ENCODE assay signal across 15 mouse cellular contexts in the genomic region with DNA sequence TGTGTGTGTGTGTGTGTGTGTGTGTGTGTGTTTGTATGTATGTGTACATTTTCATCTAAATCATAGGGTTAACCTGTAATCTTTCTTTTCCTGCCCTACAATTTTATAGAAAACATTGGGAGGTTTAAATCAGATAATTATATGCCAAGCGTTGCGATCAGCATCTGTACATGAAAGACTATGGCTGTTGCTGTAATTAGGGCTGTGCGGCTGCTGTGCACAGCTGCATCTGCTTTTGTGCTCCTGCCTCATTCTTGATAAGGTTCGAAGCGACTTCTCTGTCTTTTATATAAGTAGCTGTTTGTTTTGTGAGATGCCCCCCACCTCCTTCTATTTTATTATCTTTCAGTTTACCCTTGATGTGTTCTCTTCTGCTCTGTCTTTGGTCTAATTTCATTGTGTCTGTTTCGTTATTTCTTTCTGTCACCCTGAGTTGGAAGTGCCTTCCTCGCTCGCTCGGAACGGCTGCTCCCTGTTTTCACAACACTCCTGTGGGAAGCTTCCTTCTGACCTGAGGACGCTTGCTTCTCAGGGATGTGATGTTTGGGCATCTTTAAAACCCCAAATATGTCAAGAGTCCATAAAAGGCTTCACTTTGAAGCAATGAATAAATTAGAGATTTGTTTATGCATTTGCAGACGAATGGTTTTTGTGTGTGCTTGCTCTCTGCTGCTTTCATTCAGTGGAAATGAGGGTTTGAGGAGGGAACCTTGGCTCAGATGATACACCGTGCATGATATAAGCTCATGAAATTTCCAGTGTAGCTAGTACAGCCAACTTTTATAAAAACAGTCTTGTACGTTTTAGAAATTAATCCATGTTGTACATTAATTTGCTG. TPM values are rescaled to one million over a fixed set of nuclear protein-coding genes. Genes with fewer than 3 reads are reported as not detected.
DNase-seq lines count a peak whose midpoint lies in the region; ATAC-seq lines count a peak whose summit lies in the region.
"Had no signal": no experiment of that assay in that cellular context is flagged by ENCODE, and none has a peak within 500 bp of the region (broad histone marks: within the 10 kb centered on the region; RNA-seq: fewer than 3 reads in every experiment).

No protein-coding gene starts in this region.

- no peak overlapping the region for H3K9ac ChIP-seq in forebrain, embryonic 12.5 days
- H3K9ac ChIP-seq in midbrain, embryonic 11.5 days (ENCODE audit: low read length) = no peak overlapping the region
- H3K9ac ChIP-seq in midbrain, embryonic 12.5 days (replicated peaks) = no peak overlapping the region; the same call in 1 of the 2 replicates
- H3K9ac ChIP-seq: heart, embryonic 15.5 days; liver, postnatal 0 days had no signal

- no peak overlapping the region for H3K4me3 ChIP-seq in forebrain, embryonic 12.5 days (replicated peaks)
- H3K4me3 ChIP-seq in forebrain, embryonic 10.5 days = no peak overlapping the region
- no peak overlapping the region for H3K4me3 ChIP-seq in midbrain, embryonic 11.5 days (ENCODE audit: low read depth, low read length)
- H3K4me3 ChIP-seq in midbrain, embryonic 10.5 days = no peak overlapping the region
- H3K4me3 ChIP-seq in midbrain, embryonic 12.5 days = no peak overlapping the region
- H3K4me3 ChIP-seq: heart, embryonic 15.5 days had no signal

- no peak overlapping the region for H3K27ac ChIP-seq in forebrain, embryonic 12.5 days
- H3K27ac ChIP-seq in forebrain, embryonic 10.5 days = no peak overlapping the region
- no peak overlapping the region for H3K27ac ChIP-seq in midbrain, embryonic 11.5 days (ENCODE audit: low read depth, low read length)
- H3K27ac ChIP-seq in midbrain, embryonic 10.5 days (replicated peaks) = no peak overlapping the region
- H3K27ac ChIP-seq in midbrain, embryonic 12.5 days (replicated peaks) = no peak overlapping the region
- H3K27ac ChIP-seq: heart, embryonic 15.5 days had no signal

- no peaks in the 10 kb centered on the region for H3K9me3 ChIP-seq in forebrain, embryonic 12.5 days
- H3K9me3 ChIP-seq in forebrain, embryonic 10.5 days = no peaks in the 10 kb centered on the region
- no peaks in the 10 kb centered on the region for H3K9me3 ChIP-seq in midbrain, embryonic 11.5 days (ENCODE audit: control insufficient read depth, low read length)
- no peaks in the 10 kb centered on the region for H3K9me3 ChIP-seq in midbrain, embryonic 10.5 days (replicated peaks)
- H3K9me3 ChIP-seq in midbrain, embryonic 12.5 days = no peaks in the 10 kb centered on the region
- H3K9me3 ChIP-seq: heart, embryonic 15.5 days had no signal

- no peaks in the 10 kb centered on the region for H3K27me3 ChIP-seq in forebrain, embryonic 12.5 days
- no peaks in the 10 kb centered on the region for H3K27me3 ChIP-seq in forebrain, embryonic 10.5 days (ENCODE audit: poor library complexity, severe bottlenecking)
- H3K27me3 ChIP-seq in midbrain, embryonic 11.5 days (ENCODE audit: control insufficient read depth, insufficient read depth, low read length) = no peaks in the 10 kb centered on the region
- no peaks in the 10 kb centered on the region for H3K27me3 ChIP-seq in midbrain, embryonic 10.5 days (ENCODE audit: low read depth, poor library complexity, severe bottlenecking)
- H3K27me3 ChIP-seq in midbrain, embryonic 12.5 days = no peaks in the 10 kb centered on the region
- H3K27me3 ChIP-seq: heart, embryonic 15.5 days had no signal

- H3K36me3 ChIP-seq in forebrain, embryonic 12.5 days (replicated peaks) = no peaks in the 10 kb centered on the region
- no peaks in the 10 kb centered on the region for H3K36me3 ChIP-seq in forebrain, embryonic 10.5 days (replicated peaks)
- H3K36me3 ChIP-seq in midbrain, embryonic 11.5 days (ENCODE audit: control insufficient read depth, insufficient read depth, low read length) = no peaks in the 10 kb centered on the region
- no peaks in the 10 kb centered on the region for H3K36me3 ChIP-seq in midbrain, embryonic 10.5 days
- H3K36me3 ChIP-seq in midbrain, embryonic 12.5 days = no peaks in the 10 kb centered on the region
- H3K36me3 ChIP-seq: heart, embryonic 15.5 days had no signal

- peak; percentile 49; the same call in 1 of the 2 replicates for ATAC-seq in forebrain, embryonic 12.5 days (ENCODE audit: low FRiP score)
- no peak for ATAC-seq in midbrain, embryonic 11.5 days (ENCODE audit: low FRiP score)
- no peak for ATAC-seq in midbrain, embryonic 12.5 days (ENCODE audit: low FRiP score, low read depth)
- ATAC-seq: liver, postnatal 0 days had no signal

- WGBS in forebrain, embryonic 12.5 days = 34% methylated on average over 14 of the region's 14 CpGs
- WGBS in forebrain, embryonic 10.5 days = 49% methylated on average over 14 of the region's 14 CpGs
- 50% methylated on average over 14 of the region's 14 CpGs for WGBS in midbrain, embryonic 11.5 days
- WGBS in midbrain, embryonic 10.5 days = 50% methylated on average over 14 of the region's 14 CpGs
- 46% methylated on average over 14 of the region's 14 CpGs for WGBS in midbrain, embryonic 12.5 days

- H3K4me2 ChIP-seq in forebrain, embryonic 12.5 days = peak overlapping the region; percentile 35
- peak overlapping the region; percentile 13; the same call in 1 of the 2 replicates for H3K4me2 ChIP-seq in midbrain, embryonic 11.5 days
- H3K4me2 ChIP-seq in midbrain, embryonic 12.5 days (replicated peaks) = peak overlapping the region; percentile 22; the same call in 1 of the 2 replicates
- H3K4me2 ChIP-seq: heart, embryonic 15.5 days had no signal

- DNase-seq in forebrain, embryonic 10.5 days (ENCODE audit: extremely low spot score, low spot score) = no peak
- DNase-seq in midbrain, embryonic 11.5 days (ENCODE audit: low spot score, missing footprints) = peak; percentile 79
- DNase-seq in midbrain, embryonic 10.5 days (ENCODE audit: low spot score) = no peak
- DNase-seq in gastrocnemius, postnatal 25 days = no peak
- DNase-seq in thymus, adult 18-20 months = no peak
- no peak for DNase-seq in heart, adult 18-20 months
- DNase-seq: gastrocnemius, postnatal 14 days; kidney, postnatal 25 days; liver, postnatal 0 days; thymus, adult 2 months had no signal

- H3K4me1 ChIP-seq in forebrain, embryonic 12.5 days = peaks cover 18% of the 10 kb centered on the region
- H3K4me1 ChIP-seq in forebrain, embryonic 10.5 days = peaks cover 13% of the 10 kb centered on the region
- peaks cover 7% of the 10 kb centered on the region for H3K4me1 ChIP-seq in midbrain, embryonic 11.5 days (ENCODE audit: control insufficient read depth, insufficient read depth, low read length)
- H3K4me1 ChIP-seq in midbrain, embryonic 10.5 days = peaks cover 19% of the 10 kb centered on the region
- H3K4me1 ChIP-seq in midbrain, embryonic 12.5 days = peaks cover 11% of the 10 kb centered on the region
- H3K4me1 ChIP-seq: heart, embryonic 15.5 days had no signal

RNA-seq across cellular contexts. Expression of gene Ttc29, which starts 20.0 kb away (rescaled TPM):
- 0.31 and 0.33 TPM in 2 replicates for polyA plus RNA-seq in forebrain, embryonic 12.5 days (2016; fragmentation: Nextera tagmentation; extraction: Ambion mirVana)
- polyA plus RNA-seq in forebrain, embryonic 10.5 days (2016; fragmentation: Nextera tagmentation; extraction: Ambion mirVana) = 0.21 TPM in 1 of 2 replicates, not detected in the other
- polyA plus RNA-seq in midbrain, embryonic 11.5 days (2014; fragmentation: Nextera tagmentation; extraction: Ambion mirVana) = 0.23 and 0.41 TPM in 2 replicates
- polyA plus RNA-seq in midbrain, embryonic 10.5 days (2016; fragmentation: Nextera tagmentation; extraction: Ambion mirVana) = 0.17 TPM in 1 of 2 replicates, not detected in the other
- polyA plus RNA-seq in midbrain, embryonic 12.5 days (2016; fragmentation: Nextera tagmentation; extraction: Ambion mirVana) = 0.14 TPM in 1 of 2 replicates, not detected in the other
- not detected for total RNA-seq in gastrocnemius, postnatal 25 days (2021)
- total RNA-seq in heart, adult 18-20 months (2021) = under 1 TPM in 1 of 2 experiments, not detected in 1; 0.26 TPM
- total RNA-seq: gastrocnemius, postnatal 14 days had no signal
- polyA plus RNA-seq: intestine, embryonic 14.5 days; liver, postnatal 0 days; spleen, adult 2 months; thymus, adult 2 months had no signal
